Mouse (Mus musculus) spleen, adult 2 months (tissue): Measurements from ENCODE around the gene Hsbp1.

ENCODE experiments used
- CTCF ChIP-seq: fragments of 200-500 bp; IDR thresholded peaks from 2 replicates; pipeline ENCODE4 v1.5.1; 2011; ENCODE audit warnings: mild to moderate bottlenecking, inconsistent platforms; ENCODE audit not compliant: insufficient read depth, insufficient read length, insufficient replicate concordance; ENCODE audit errors: extremely low read depth
- POLR2A ChIP-seq: fragments of 200-500 bp; IDR thresholded peaks from 2 replicates; pipeline ENCODE4 v1.6.1; 2011; ENCODE audit warnings: low read depth, low read length, inconsistent platforms

GRCm38 (mm10) chr8:119351647-119352046, 7.4 kb downstream of the Hsbp1 start:
- no peak for TF ChIP-seq POLR2A
- TF ChIP-seq CTCF, result no peak
